Mouse (Mus musculus) CH12.LX (cell line): ENCODE measurements at regions not wholly inside any gene's neighbourhood (a gene's known extent, or its start where the extent isn't known, plus 50 kb on each side); places are given as distances from the start of the nearest gene placed in this dataset.

ENCODE experiments used
- KAT2A ChIP-seq: IDR thresholded peaks from 2 replicates; pipeline ENCODE4 v1.6.1; 2012; ENCODE audit warnings: low read length, improper control_type of control experiment, inconsistent platforms; ENCODE audit not compliant: insufficient replicate concordance
- MYC ChIP-seq: IDR thresholded peaks from 2 replicates; pipeline ENCODE4 v1.6.1; 2011; ENCODE audit warnings: low read depth, mild to moderate bottlenecking, improper control_type of control experiment, low read length
- POLR2A ChIP-seq: IDR thresholded peaks from 2 replicates; pipeline ENCODE4 v1.6.1; 2011; ENCODE audit warnings: low read depth, mild to moderate bottlenecking, improper control_type of control experiment, low read length

DNA sequence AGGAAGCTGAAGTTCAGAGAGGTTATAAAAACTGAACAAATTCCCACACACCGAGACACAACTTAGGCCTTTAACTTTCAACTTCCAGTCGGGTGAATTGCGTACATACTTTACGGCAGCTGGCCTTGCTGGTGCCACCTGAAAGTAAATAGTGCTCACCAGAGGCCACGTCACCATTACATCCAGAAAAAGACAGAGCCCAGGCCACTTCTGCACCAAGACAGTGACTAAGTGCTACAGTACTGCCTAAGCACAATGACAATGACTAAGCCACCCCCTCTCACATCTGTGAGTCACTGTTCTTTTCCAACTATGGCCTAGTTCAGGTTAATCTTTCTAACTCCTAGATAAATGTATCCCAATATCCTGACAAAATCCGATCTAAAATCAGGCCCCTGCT is 215.7 kb upstream of the Btbd3 start:
- TF ChIP-seq POLR2A (no peak), KAT2A (no peak), MYC (no peak)
